Mouse (Mus musculus): ENCODE measurements at regions not wholly inside any gene's neighbourhood (a gene's known extent, or its start where the extent isn't known, plus 50 kb on each side); places are given as distances from the start of the nearest gene placed in this dataset.

DNA sequence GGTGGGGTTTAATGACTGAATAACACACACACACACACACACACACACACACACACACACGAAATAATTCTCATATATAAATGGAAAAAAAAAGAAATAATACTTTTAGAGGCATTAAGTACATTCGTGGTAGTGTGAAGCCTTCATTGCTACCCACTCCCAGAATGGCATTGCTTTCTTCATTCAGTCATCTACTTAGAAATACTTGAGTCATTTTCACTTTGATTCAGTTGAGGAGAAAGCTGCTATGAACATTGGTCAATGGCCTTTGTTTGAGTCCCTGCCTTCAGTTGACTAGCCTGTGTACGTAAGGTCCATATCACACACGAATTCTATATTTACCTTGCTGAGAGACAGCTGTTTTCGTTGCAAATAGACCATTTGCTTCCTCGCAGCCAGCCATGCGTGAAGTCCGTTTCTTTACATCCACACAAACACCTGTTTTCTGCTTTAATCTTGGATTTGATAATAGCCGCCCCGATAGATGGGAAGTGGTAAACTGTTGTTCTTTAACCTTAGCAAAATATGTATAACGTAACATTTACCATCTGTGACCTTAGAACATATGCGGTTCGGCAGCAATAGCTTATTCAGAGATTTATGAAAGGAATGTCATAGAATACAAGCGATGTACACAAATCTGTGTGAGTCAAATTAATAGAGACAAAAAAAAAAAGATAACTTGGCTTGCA, 72.3 kb upstream of the Cpm start:
- WGBS = 90% methylated on average over 14 of the region's 14 CpGs
- Histone ChIP-seq H3K36me3 (no peaks in the 10 kb centered on the region), H3K9me3 (replicated peaks) (no peaks in the 10 kb centered on the region), H3K4me1 (peaks cover 9% of the 10 kb centered on the region), H3K27me3 (ENCODE audit: low read depth, poor library complexity, severe bottlenecking) (peaks cover 4% of the 10 kb centered on the region; the same call in 1 of the 2 replicates), H3K27ac (replicated peaks) (no peak overlapping the region), H3K4me3 (no peak overlapping the region)
- DNase-seq (ENCODE audit: low spot score) = no peak

DNA sequence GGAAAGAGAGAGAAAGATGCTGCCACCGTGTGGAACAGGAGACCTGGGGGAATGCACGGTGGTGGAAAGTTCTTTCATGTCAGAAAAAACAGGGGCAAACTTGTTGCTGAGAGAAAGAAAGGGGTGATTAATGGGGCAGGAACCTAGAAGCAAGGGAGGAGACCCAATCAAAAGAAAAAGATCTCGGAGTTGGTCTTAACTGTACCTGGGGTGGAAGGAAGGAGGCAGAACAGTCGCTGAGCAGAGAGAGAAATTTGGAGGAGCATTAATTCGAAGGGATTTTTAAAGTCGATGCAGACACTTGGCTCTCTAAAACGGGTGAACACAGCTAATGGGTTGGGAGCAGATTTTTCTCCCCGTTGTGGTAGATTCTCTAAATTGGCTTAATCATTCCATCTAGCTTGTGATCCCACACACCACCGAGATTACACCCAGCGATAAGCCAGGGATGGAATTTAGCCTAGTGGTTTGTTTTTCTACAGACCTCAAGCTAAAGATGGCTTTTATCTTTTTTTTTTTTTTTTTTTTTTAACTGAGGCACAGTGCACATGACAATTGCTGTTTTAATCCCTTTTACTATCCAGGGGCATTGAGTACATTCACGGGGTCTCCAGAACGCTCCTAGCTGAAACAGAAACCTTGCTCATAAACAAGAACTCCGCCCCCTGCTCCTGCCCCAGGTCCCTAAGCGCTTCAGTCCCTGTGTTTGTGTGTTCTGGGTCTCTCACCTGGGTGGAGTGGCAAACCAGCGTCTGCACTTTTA, 73.1 kb upstream of the Cpm start:
- H3K4me3 ChIP-seq = no peak overlapping the region
- 51% methylated on average over 15 of the region's 15 CpGs for WGBS
- H3K36me3 ChIP-seq = no peaks in the 10 kb centered on the region
- peaks cover 4% of the 10 kb centered on the region; the same call in 1 of the 2 replicates for H3K27me3 ChIP-seq (ENCODE audit: low read depth, poor library complexity, severe bottlenecking)
- H3K4me1 ChIP-seq = peaks cover 9% of the 10 kb centered on the region
- no peaks in the 10 kb centered on the region for H3K9me3 ChIP-seq (replicated peaks)
- no peak overlapping the region for H3K27ac ChIP-seq (replicated peaks)
- DNase-seq (ENCODE audit: low spot score) = no peak

DNA sequence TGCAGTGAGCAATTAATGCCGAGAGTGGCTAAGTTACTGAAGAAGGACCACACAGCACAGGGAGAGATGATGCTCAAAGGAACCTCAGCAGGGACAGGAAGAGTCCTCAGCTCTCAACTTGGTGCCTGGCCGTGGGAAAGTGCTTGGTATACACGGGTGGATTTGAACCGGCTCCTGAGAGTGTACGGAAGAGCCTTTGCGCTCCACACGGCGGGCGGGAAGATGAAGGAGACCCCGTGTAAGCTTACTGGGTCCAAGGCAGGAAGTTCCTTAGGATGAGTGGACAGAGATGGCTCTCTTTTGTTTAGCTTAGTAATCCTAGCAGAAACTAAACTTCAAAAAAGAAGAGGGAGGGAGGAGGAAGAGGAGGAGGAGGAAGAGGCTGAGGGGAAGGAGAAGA, 73.8 kb upstream of the Cpm start:
- no peaks in the 10 kb centered on the region for H3K9me3 ChIP-seq (replicated peaks)
- 89% methylated on average over 10 of the region's 10 CpGs for WGBS
- no peaks in the 10 kb centered on the region for H3K36me3 ChIP-seq
- H3K27me3 ChIP-seq (ENCODE audit: low read depth, poor library complexity, severe bottlenecking) = peaks cover 4% of the 10 kb centered on the region; the same call in 1 of the 2 replicates
- peaks cover 9% of the 10 kb centered on the region for H3K4me1 ChIP-seq
- no peak for DNase-seq (ENCODE audit: low spot score)
- no peak overlapping the region for H3K4me3 ChIP-seq
- H3K27ac ChIP-seq (replicated peaks) = no peak overlapping the region

DNA sequence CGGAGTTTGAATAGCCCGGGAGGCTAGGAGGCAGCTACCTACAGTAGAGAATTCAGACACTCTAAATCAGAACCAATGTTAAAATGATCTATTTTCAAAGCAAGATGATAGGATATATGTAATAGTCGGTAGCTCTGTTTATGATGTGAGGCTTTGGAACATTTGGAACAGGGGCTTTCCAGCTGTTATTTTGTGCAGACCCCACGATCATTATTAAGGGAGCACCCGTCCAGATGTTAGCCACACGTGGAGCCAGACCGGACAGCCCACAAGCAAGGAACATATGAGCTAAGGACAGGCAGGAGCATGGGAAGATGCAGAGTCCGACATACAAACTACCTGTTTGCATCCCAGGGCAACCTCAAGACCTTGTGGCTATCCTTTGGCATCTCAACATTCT, 74.3 kb upstream of the Cpm start:
- 87% methylated on average over 8 of the region's 8 CpGs for WGBS

DNA sequence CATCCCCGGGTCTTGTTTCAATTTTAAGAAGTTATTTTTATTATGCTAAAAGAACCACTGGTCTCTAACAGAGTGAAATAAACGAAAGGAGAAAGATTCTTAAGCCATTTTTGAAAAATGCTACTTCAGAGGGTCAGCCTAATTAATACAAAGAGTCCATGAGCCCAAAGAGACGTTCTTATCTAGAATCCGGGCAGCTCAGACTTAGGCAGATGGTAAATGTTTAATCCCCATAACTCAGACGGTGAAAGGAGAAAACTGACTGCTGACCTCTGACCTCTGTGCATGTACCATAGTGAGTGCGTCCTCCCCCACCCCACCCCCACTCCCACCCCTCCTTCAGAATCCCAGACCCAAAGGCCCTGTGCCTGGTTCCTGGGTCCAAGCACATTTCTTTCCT, 74.8 kb upstream of the Cpm start:
- H3K27ac ChIP-seq (replicated peaks) = no peak overlapping the region
- no peaks in the 10 kb centered on the region for H3K9me3 ChIP-seq (replicated peaks)
- peaks cover 4% of the 10 kb centered on the region; the same call in 1 of the 2 replicates for H3K27me3 ChIP-seq (ENCODE audit: low read depth, poor library complexity, severe bottlenecking)
- WGBS = 62% methylated on average over 6 of the region's 6 CpGs
- H3K36me3 ChIP-seq = no peaks in the 10 kb centered on the region
- 0 out of 2 replicates have a peak, but pooled peaks cover 5% of the 10 kb centered on the region for H3K4me1 ChIP-seq
- DNase-seq (ENCODE audit: low spot score) = no peak
- no peak overlapping the region for H3K4me3 ChIP-seq

More for the DNA sequence above, 74.3 kb upstream of the Cpm start:
- Histone ChIP-seq H3K36me3 (no peaks in the 10 kb centered on the region), H3K27me3 (ENCODE audit: low read depth, poor library complexity, severe bottlenecking) (peaks cover 4% of the 10 kb centered on the region; the same call in 1 of the 2 replicates), H3K27ac (replicated peaks) (no peak overlapping the region), H3K4me3 (no peak overlapping the region), H3K4me1 (peaks cover 9% of the 10 kb centered on the region), H3K9me3 (replicated peaks) (no peaks in the 10 kb centered on the region)
- no peak for DNase-seq (ENCODE audit: low spot score)

DNA sequence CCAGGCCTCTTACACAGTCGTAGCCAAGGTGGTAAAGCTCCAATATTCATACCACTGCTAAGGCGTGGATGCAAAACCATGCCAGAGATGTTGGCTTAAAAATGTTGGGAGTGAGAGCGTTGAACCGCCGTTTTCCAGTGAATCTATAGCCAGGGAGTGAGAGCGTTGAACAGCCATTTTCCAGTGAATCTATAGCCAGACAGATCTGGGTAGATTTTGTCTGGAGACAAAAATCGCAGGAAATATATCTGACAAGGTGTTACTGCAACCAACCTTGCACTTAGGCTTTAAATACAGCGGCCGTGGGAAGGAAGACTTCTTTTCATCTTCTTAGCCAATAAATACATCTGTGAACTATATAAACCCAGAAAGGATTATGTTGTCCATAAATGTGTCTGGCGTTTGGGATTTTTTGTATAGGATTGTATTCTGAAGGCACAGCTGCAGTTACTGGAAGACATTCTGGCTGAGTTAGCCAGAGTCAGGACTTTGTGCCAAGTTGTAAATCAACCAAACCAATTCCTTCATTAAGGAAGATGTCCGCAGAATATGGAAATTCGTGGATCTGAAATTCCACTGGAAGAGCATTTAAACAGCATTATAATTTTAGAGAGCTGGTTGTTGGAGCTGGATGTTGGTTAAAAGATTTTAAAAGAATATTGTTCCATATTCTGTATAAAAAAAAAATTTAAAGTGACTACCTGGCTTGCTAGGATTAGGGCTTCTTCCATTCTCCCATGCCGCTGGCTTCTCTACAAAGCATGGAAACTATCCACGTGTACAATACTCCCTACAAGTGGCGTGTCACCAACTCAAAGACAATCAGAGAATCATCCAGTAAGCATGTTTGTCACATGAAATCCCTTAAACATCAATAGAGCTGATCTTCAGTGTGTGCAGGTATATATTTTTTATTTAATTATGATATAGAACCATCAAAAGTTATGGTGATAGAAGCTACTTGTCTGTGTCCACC, 75.8 kb upstream of the Cpm start:
- Histone ChIP-seq H3K9me3 (replicated peaks) (no peaks in the 10 kb centered on the region), H3K36me3 (no peaks in the 10 kb centered on the region), H3K4me1 (0 out of 2 replicates have a peak, but pooled peaks cover 5% of the 10 kb centered on the region), H3K27ac (replicated peaks) (no peak overlapping the region), H3K27me3 (ENCODE audit: low read depth, poor library complexity, severe bottlenecking) (peaks cover 4% of the 10 kb centered on the region; the same call in 1 of the 2 replicates), H3K4me3 (no peak overlapping the region)
- WGBS = 91% methylated on average over 15 of the region's 15 CpGs
- no peak for DNase-seq (ENCODE audit: low spot score)

DNA sequence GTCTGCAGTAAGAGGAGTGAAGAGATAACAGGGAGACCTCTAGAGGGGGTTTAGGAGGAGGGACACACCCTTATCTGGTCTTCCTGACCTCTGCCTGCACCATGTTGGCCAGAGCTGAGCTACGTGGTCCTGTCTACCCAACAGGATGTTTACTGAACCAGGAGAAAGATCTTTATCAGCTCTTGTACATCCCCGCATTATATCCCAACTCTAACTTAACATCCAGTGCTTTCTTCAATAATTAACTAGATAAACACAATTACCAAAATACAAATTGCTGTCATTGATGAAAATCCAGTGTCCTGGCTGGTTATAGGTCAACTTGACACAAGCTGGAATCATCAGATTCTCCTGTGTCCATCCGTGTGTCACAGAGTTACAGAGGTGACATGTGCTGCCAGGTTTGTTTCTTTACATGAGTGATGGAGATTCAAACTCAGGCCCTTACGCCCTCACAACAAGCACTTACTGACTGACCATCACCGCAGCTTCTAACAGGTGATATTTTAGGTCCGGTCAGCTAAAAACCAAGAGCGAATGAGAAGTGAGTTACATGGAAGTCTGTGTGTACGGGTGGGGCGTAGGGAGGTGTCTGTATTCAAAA, 77.1 kb upstream of the Cpm start:
- no peaks in the 10 kb centered on the region for H3K9me3 ChIP-seq (replicated peaks)
- WGBS = 93% methylated on average over 9 of the region's 9 CpGs
- H3K27me3 ChIP-seq (ENCODE audit: low read depth, poor library complexity, severe bottlenecking) = peaks cover 4% of the 10 kb centered on the region; the same call in 1 of the 2 replicates
- no peaks in the 10 kb centered on the region for H3K36me3 ChIP-seq
- no peak overlapping the region for H3K4me3 ChIP-seq
- H3K4me1 ChIP-seq = 0 out of 2 replicates have a peak, but pooled peaks cover 5% of the 10 kb centered on the region
- DNase-seq (ENCODE audit: low spot score) = no peak
- H3K27ac ChIP-seq (replicated peaks) = no peak overlapping the region

DNA sequence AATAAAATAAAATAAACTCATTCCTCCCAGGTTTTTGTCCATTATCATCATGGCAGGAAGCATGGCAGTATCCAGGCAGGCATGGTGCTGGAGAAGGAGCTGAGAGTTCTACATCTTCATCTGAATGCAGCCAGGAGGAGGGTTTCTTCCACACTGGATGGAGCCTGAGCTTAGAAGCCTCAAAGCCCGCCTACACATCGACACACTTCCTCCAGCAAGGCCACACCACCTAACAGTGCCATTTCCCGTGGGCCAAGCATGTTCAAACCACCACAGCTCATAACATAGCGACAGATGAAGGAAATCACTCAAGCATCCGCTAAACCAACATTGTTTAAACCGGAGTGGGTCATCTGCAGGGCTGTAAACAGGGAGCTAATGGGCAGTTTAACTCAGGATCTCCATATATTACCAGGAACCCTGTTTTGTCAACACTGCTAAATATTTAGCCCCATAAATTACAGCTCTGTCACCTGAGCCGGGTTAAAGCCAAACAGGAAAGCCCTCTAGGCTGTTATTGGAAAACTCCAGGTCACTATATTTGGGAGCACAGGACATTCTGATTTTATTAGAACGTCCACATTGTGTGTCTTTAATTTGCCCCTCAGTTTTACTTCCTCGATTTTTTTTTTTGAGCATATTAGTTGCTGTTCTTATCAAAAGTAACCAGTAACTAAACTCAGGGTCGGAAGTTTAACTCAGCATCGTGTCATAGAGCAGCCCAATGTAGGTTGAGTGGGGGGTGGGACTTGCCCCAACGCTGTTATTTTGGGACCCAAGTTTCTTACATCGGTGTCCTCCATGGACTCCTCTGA, 77.9 kb upstream of the Cpm start:
- 93% methylated on average over 13 of the region's 13 CpGs for WGBS
- no peaks in the 10 kb centered on the region for H3K36me3 ChIP-seq
- no peak overlapping the region for H3K4me3 ChIP-seq
- no peak for DNase-seq (ENCODE audit: low spot score)
- no peaks in the 10 kb centered on the region for H3K9me3 ChIP-seq (replicated peaks)
- H3K27me3 ChIP-seq (ENCODE audit: low read depth, poor library complexity, severe bottlenecking) = peaks cover 4% of the 10 kb centered on the region; the same call in 1 of the 2 replicates
- H3K4me1 ChIP-seq = 0 out of 2 replicates have a peak, but pooled peaks cover 3% of the 10 kb centered on the region
- H3K27ac ChIP-seq (replicated peaks) = no peak overlapping the region

DNA sequence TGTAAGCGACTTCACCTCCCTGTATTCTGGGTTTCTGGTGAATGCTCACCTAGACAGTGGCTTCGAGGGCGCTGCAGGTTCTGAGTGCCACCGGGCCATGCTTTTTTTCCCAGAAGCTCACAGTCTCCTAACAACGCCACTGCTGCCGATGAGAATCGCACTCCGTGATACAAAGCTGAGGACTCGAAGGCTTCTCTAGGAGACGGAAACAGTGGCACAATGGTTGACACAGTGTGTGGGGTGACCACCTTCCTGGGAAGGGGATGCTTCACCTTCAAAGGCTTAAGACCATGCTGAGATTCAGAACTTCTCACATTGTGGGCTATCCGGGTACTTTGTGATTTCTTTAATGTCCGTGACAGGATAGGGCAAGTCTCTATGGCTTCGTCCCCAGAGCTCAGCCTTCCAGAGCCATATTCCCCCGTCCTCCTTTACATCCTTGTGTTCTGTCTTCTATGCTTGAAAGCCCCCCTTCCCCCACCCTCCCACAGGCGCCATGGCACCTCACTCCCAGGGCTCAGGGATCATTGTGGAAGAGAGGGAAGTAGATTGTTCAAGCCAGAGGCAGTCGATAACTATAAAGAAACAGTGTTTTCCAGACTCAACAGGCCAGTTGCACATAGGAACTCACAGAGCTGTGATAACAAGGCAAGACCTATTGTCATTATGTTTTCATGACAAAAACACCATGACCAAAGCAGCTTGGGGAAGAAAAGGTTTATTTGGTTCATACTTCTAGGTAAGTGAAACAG, 79.3 kb upstream of the Cpm start:
- Histone ChIP-seq H3K4me1 (no peaks in the 10 kb centered on the region), H3K4me3 (no peak overlapping the region), H3K27ac (replicated peaks) (no peak overlapping the region), H3K27me3 (ENCODE audit: low read depth, poor library complexity, severe bottlenecking) (peaks cover 1% of the 10 kb centered on the region; the same call in 1 of the 2 replicates), H3K36me3 (no peaks in the 10 kb centered on the region), H3K9me3 (replicated peaks) (no peaks in the 10 kb centered on the region)
- WGBS = 88% methylated on average over 16 of the region's 16 CpGs
- no peak for DNase-seq (ENCODE audit: low spot score)

DNA sequence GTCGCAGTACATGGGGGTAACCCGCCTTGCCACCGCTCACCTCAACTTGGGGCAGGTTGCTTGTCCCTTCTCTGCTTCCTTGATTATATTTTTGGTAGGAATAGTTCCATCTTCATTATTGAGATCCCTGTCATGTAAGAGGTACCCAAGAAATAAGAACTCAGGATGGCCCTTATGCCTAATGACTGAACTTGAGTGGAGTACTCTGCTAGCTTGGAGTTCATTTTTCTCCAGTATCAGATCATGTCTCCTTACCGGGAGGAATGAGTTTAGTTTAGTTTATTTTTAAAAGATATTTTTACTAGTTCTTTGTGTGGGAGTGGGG, 79.8 kb upstream of the Cpm start:
- no peak for DNase-seq (ENCODE audit: low spot score)
- WGBS = 96% methylated on average over 4 of the region's 4 CpGs
- H3K4me3 ChIP-seq = no peak overlapping the region
- no peaks in the 10 kb centered on the region for H3K27me3 ChIP-seq (ENCODE audit: low read depth, poor library complexity, severe bottlenecking)
- H3K36me3 ChIP-seq = no peaks in the 10 kb centered on the region
- peaks cover 4% of the 10 kb centered on the region; the same call in 1 of the 2 replicates for H3K4me1 ChIP-seq
- H3K27ac ChIP-seq (replicated peaks) = no peak overlapping the region
- H3K9me3 ChIP-seq (replicated peaks) = no peaks in the 10 kb centered on the region

Measured in midbrain, embryonic 10.5 days (tissue).